Mouse (Mus musculus) CH12.LX (cell line): ENCODE measurements around the gene Cd101. TPM values are rescaled to one million over a fixed set of nuclear protein-coding genes. Genes with fewer than 3 reads are reported as not detected.

ENCODE experiments used
- DNase-seq: peaks from one replicate; pipeline ENCODE4 v3.0.0-alpha.2; 2013; ENCODE audit errors: extremely low read depth
- H3K27ac ChIP-seq: 2 replicates; pipeline ENCODE4 v1.5.1; 2012; ENCODE audit warnings: low read depth, mild to moderate bottlenecking, control low read depth, moderate library complexity; ENCODE audit not compliant: insufficient read depth
- H3K27me3 ChIP-seq: replicated peaks from 2 replicates; pipeline ENCODE3; 2012; ENCODE audit warnings: inconsistent platforms
- H3K36me3 ChIP-seq, 2 experiments: replicated peaks in 1 of 2; 2 replicates each; pipeline versions ENCODE3 to v1.6.1; 2012; ENCODE audit warnings: inconsistent platforms in 1 of 2, low read length in 1 of 2, mild to moderate bottlenecking in 1 of 2, mixed read lengths in 1 of 2, moderate library complexity in 1 of 2; ENCODE audit not compliant: control insufficient read depth in 1 of 2, insufficient read depth in 1 of 2
- H3K4me1 ChIP-seq, 2 experiments: 2 replicates each; pipeline ENCODE4 v1.6.1; 2012; ENCODE audit warnings: inconsistent platforms in 1 of 2, moderate library complexity in 1 of 2; ENCODE audit not compliant: insufficient read depth in 2 of 2, control insufficient read depth in 1 of 2
- H3K4me2 ChIP-seq: 2 replicates; pipeline ENCODE4 v1.6.1; 2012; ENCODE audit warnings: low read depth, mild to moderate bottlenecking, control low read depth; ENCODE audit not compliant: poor library complexity, insufficient read depth, severe bottlenecking
- H3K4me3 ChIP-seq, 3 experiments: fragments of 150-350 bp in 1 of 3; sonication (generic) in 1 of 3; replicated peaks in 1 of 3; 2 replicates each; pipeline versions ENCODE3 to v1.5.1; 2011 to 2012; ENCODE audit warnings: low read depth in 2 of 3, low read length in 2 of 3, mild to moderate bottlenecking in 2 of 3, moderate library complexity in 2 of 3, control low read depth in 1 of 3, improper control_type of control experiment in 1 of 3, inconsistent platforms in 1 of 3, mixed read lengths in 1 of 3; ENCODE audit not compliant: poor library complexity in 1 of 3
- H3K79me2 ChIP-seq: replicated peaks from 2 replicates; pipeline ENCODE4 v1.6.1; 2012; ENCODE audit warnings: mild to moderate bottlenecking, moderate library complexity; ENCODE audit not compliant: control insufficient read depth, poor library complexity, insufficient read depth, severe bottlenecking; ENCODE audit errors: extremely low read depth
- H3K9ac ChIP-seq: 2 replicates; pipeline ENCODE4 v1.6.1; 2012; ENCODE audit warnings: low read depth, mild to moderate bottlenecking, control low read depth, moderate library complexity; ENCODE audit not compliant: insufficient read depth
- H3K9me3 ChIP-seq: replicated peaks from 2 replicates; pipeline ENCODE3; 2012; ENCODE audit warnings: low read length, inconsistent platforms, mixed read lengths
- BHLHE40 ChIP-seq: IDR thresholded peaks from 2 replicates; pipeline ENCODE4 v1.6.1; 2011; ENCODE audit warnings: mild to moderate bottlenecking, low read depth, low read length, improper control_type of control experiment
- CHD1 ChIP-seq: IDR thresholded peaks from 2 replicates; pipeline ENCODE4 v1.6.1; 2012; ENCODE audit warnings: low read depth, low read length, improper control_type of control experiment, inconsistent platforms
- CTCF ChIP-seq, 2 experiments: IDR thresholded peaks in 1 of 2; conservative IDR thresholded peaks in 1 of 2; 2 replicates each; pipeline ENCODE4 v1.5.1; 2011 to 2012; ENCODE audit warnings: low read depth in 2 of 2, low read length in 2 of 2, improper control_type of control experiment in 1 of 2, inconsistent platforms in 1 of 2, mild to moderate bottlenecking in 1 of 2, moderate library complexity in 1 of 2
- E2F4 ChIP-seq: IDR thresholded peaks from 2 replicates; pipeline ENCODE4 v1.6.1; 2011; ENCODE audit warnings: low read depth, low read length, improper control_type of control experiment; ENCODE audit not compliant: insufficient replicate concordance
- GABPA ChIP-seq: IDR thresholded peaks from 2 replicates; pipeline ENCODE4 v1.6.1; 2012; ENCODE audit warnings: low read depth, low read length, improper control_type of control experiment, inconsistent platforms; ENCODE audit not compliant: insufficient replicate concordance
- HCFC1 ChIP-seq: IDR thresholded peaks from 2 replicates; pipeline ENCODE4 v1.6.1; 2012; ENCODE audit warnings: low read depth, mild to moderate bottlenecking, inconsistent platforms, low read length, improper control_type of control experiment
- IRF4 ChIP-seq: IDR thresholded peaks from 2 replicates; pipeline ENCODE4 v1.6.1; 2014; ENCODE audit warnings: low read depth, mild to moderate bottlenecking, inconsistent platforms, low read length, improper control_type of control experiment
- JUND ChIP-seq: conservative IDR thresholded peaks from 2 replicates; pipeline ENCODE4 v1.6.1; 2011; ENCODE audit warnings: low read depth, low read length, improper control_type of control experiment
- MAFK ChIP-seq: IDR thresholded peaks from 2 replicates; pipeline ENCODE4 v1.6.1; 2011; ENCODE audit warnings: low read length, improper control_type of control experiment; ENCODE audit not compliant: insufficient replicate concordance
- MEF2A ChIP-seq: IDR thresholded peaks from 2 replicates; pipeline ENCODE4 v1.6.1; 2014; ENCODE audit warnings: low read depth, mild to moderate bottlenecking, inconsistent platforms, low read length, improper control_type of control experiment, borderline replicate concordance
- MYC ChIP-seq: IDR thresholded peaks from 2 replicates; pipeline ENCODE4 v1.6.1; 2011; ENCODE audit warnings: low read depth, mild to moderate bottlenecking, improper control_type of control experiment, low read length
- NRF1 ChIP-seq: IDR thresholded peaks from 2 replicates; pipeline ENCODE4 v1.6.1; 2014; ENCODE audit warnings: low read depth, mild to moderate bottlenecking, inconsistent platforms, low read length, improper control_type of control experiment, moderate library complexity
- PAX5 ChIP-seq: IDR thresholded peaks from 2 replicates; pipeline ENCODE4 v1.6.1; 2012; ENCODE audit warnings: low read length, inconsistent platforms, mixed read lengths
- RCOR1 ChIP-seq: conservative IDR thresholded peaks from 2 replicates; pipeline ENCODE4 v1.6.1; 2012; ENCODE audit warnings: low read depth, mild to moderate bottlenecking, inconsistent platforms, low read length, improper control_type of control experiment
- SIN3A ChIP-seq: IDR thresholded peaks from 2 replicates; pipeline ENCODE4 v1.6.1; 2012; ENCODE audit warnings: low read length, improper control_type of control experiment, inconsistent platforms
- TBP ChIP-seq: conservative IDR thresholded peaks from 2 replicates; pipeline ENCODE4 v1.6.1; 2011; ENCODE audit warnings: low read depth, low read length, improper control_type of control experiment
- TCF12 ChIP-seq: IDR thresholded peaks from 2 replicates; pipeline ENCODE4 v1.6.1; 2014; ENCODE audit warnings: low read depth, mild to moderate bottlenecking, inconsistent platforms, low read length, improper control_type of control experiment
- UBTF ChIP-seq: IDR thresholded peaks from 2 replicates; pipeline ENCODE4 v1.6.1; 2012; ENCODE audit warnings: low read depth, mild to moderate bottlenecking, inconsistent platforms, low read length, improper control_type of control experiment, moderate library complexity
- USF1 ChIP-seq: IDR thresholded peaks from 2 replicates; pipeline ENCODE4 v1.6.1; 2014; ENCODE audit warnings: low read depth, mild to moderate bottlenecking, inconsistent platforms, low read length, improper control_type of control experiment
- ZKSCAN1 ChIP-seq: IDR thresholded peaks from 2 replicates; pipeline ENCODE4 v1.6.1; 2012; ENCODE audit warnings: low read depth, inconsistent platforms, low read length, improper control_type of control experiment, borderline replicate concordance
- dilution Hi-C: fragments of 300-500 bp; cut with MboI; formaldehyde crosslinking; loops from 2 replicates; pipeline ENCODE4 v1.14.3; 2020; ENCODE audit warnings: low sequenced_read_pairs; ENCODE audit not compliant: extremely low pct_unique_long_range_greater_than_20kb, extremely low pct_ligation_motif_present
- in situ Hi-C: fragments of 300-500 bp; cut with MboI; formaldehyde crosslinking; loops from 3 replicates; pipeline ENCODE4 v1.14.3; 2019; ENCODE audit warnings: low sequenced_read_pairs, low pct_ligation_motif_present, low pct_unique_long_range_greater_than_20kb, mixed read lengths
- polyA plus RNA-seq: library from polyadenylated mRNA; unstranded; fragments of >175 nt; gene quantifications from 2 replicates; pipeline ENCODE4 v1.2.1, GENCODE M21; 2012; ENCODE audit warnings: low read depth; ENCODE audit not compliant: insufficient read length
- total RNA-seq, 2 experiments: library from RNA; depleted of rRNA; stranded (reverse); fragments of 300-350 nt in 1 of 2; fragments of >200 nt in 1 of 2; gene quantifications; 2 replicates each; pipeline ENCODE4 v1.2.3; 2012 to 2014

Cd101 gene
- total and polyA plus RNA-seq, 3 experiments = not detected

DNA sequence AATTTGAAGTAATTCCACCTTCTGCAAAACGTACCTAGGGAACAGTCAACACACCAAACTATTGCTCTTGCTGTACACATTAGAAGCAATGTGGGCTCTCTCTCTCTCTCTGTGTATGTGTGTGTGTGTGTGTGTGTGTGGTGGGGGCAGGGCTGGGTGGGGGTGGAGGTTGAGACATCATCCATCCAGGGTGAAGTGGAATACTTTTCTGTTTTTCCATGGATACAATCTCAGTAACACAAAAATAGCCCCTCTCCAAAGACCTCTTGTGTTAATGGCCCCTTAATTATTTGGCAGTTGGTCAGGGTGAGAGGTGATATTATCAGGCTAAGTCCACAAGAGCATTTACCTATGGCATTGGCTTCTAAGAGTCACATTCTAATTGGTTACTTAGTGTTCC, 2.6 kb downstream of the Cd101 start:
- dilution Hi-C loops = no loop called here
- in situ Hi-C loops = no loop called here
- no peak overlapping the region for H3K4me2 ChIP-seq

DNA sequence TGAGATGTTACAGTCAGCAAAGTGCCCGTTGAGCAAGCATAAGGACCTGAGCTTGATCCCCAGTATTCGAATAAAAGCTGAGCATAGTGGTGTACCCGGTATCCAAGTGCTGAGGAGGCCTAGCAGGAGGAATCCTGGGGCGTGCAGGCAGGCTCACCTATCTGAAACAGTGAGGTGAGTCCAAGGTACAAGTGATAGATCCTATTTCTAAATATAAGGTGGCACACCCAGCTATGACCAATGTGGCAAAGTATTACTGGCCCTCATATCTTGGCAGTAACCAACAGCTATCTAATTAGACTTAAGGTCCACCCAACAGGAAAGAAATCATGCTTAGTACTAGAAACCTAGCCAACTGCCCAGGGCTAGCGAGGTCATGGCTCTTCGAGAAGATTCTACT, 6.4 kb downstream of the Cd101 start:
- Histone ChIP-seq H3K27ac (no peak overlapping the region), H3K4me2 (no peak overlapping the region), H3K9me3 (no peaks in the 10 kb centered on the region), H3K9ac (no peak overlapping the region), H3K4me1 (peaks cover 3 to 19% of the 10 kb centered on the region in 2 experiments; a peak in 3 of 4 replicates), H3K79me2 (no peaks in the 10 kb centered on the region), H3K4me3 (no peak overlapping the region), H3K27me3 (no peaks in the 10 kb centered on the region), H3K36me3 (no peaks in the 10 kb centered on the region)
- TF ChIP-seq ZKSCAN1 = no peak
- no peak for TF ChIP-seq JUND
- dilution Hi-C loops = no loop called here
- no peak for DNase-seq
- in situ Hi-C loops = no loop called here

More for the DNA sequence above, 2.6 kb downstream of the Cd101 start:
- TF ChIP-seq TCF12 (no peak), NRF1 (no peak), TBP (no peak), MEF2A (no peak), USF1 (no peak), MAFK (no peak), PAX5 (no peak), HCFC1 (no peak), E2F4 (no peak), IRF4 (no peak), CHD1 (no peak), CTCF (conservative IDR thresholded peaks at IDR 0.05 in 1 of 2, IDR thresholded peaks at IDR 0.05 in 1 of 2; ENCODE audit: low read depth in 2 of 2, low read length in 2 of 2) (no peak), UBTF (no peak), GABPA (no peak), SIN3A (no peak), MYC (no peak), BHLHE40 (no peak), RCOR1 (no peak)
- TF ChIP-seq, all 38 proteins: peak for 0
- no peak overlapping the region for H3K4me3 ChIP-seq
- no peaks in the 10 kb centered on the region for H3K79me2 ChIP-seq
- H3K9ac ChIP-seq = no peak overlapping the region
- H3K27me3 ChIP-seq = no peaks in the 10 kb centered on the region
- peaks cover 0 to 16% of the 10 kb centered on the region in 2 experiments; a peak in 2 of 4 replicates for H3K4me1 ChIP-seq
- no peak overlapping the region for H3K27ac ChIP-seq
- no peaks in the 10 kb centered on the region for H3K9me3 ChIP-seq
- no peaks in the 10 kb centered on the region for H3K36me3 ChIP-seq
- no peak for DNase-seq
